Mouse (Mus musculus) limb, embryonic 14.5 days (tissue): ENCODE measurements around the gene Ces5a. TPM values are rescaled to one million over a fixed set of nuclear protein-coding genes. Genes with fewer than 3 reads are reported as not detected.
A peak's percentile ranks its signal among the peaks of the same experiment; 100 is the strongest.

Source experiments
- ATAC-seq: fragments of 200-750 bp; cut with Nextera tagmentation; 2 replicates; pipeline ENCODE4 v1.8.0; 2017; ENCODE audit warnings: low read depth, moderate number of reproducible peaks, moderate TSS enrichment; ENCODE audit not compliant: low FRiP score
- DNase-seq: peaks from one replicate; pipeline ENCODE4 v3.0.0-alpha.2; 2015; ENCODE audit warnings: low spot score
- H3K27ac ChIP-seq: fragments of 300-500 bp; sonication (generic); replicated peaks from 2 replicates; pipeline ENCODE4 v1.5.1; 2014; ENCODE audit warnings: low read depth, mild to moderate bottlenecking, low read length, moderate library complexity, mixed read lengths
- H3K27me3 ChIP-seq: fragments of 300-500 bp; sonication (generic); 2 replicates; pipeline ENCODE4 v1.6.1; 2014; ENCODE audit warnings: low read length, mixed read lengths; ENCODE audit not compliant: control insufficient read depth, insufficient read depth
- H3K36me3 ChIP-seq: fragments of 300-500 bp; sonication (generic); 2 replicates; pipeline ENCODE4 v1.6.1; 2014; ENCODE audit warnings: mild to moderate bottlenecking, low read length, moderate library complexity, mixed read lengths; ENCODE audit not compliant: control insufficient read depth, insufficient read depth
- H3K4me1 ChIP-seq: fragments of 300-500 bp; sonication (generic); 2 replicates; pipeline ENCODE4 v1.6.1; 2014; ENCODE audit warnings: antibody characterized with exemption, low read length, mixed read lengths; ENCODE audit not compliant: control insufficient read depth, insufficient read depth
- H3K4me2 ChIP-seq: fragments of 300-500 bp; sonication (generic); replicated peaks from 2 replicates; pipeline ENCODE4 v1.6.1; 2014; ENCODE audit warnings: low read depth, mild to moderate bottlenecking, low read length, moderate library complexity; ENCODE audit not compliant: severe bottlenecking
- H3K4me3 ChIP-seq: fragments of 300-500 bp; sonication (generic); replicated peaks from 2 replicates; pipeline ENCODE4 v1.5.1; 2014; ENCODE audit warnings: low read length
- H3K9ac ChIP-seq: fragments of 300-500 bp; sonication (generic); 2 replicates; pipeline ENCODE4 v1.6.1; 2014; ENCODE audit warnings: mild to moderate bottlenecking, low read depth, low read length, moderate library complexity; ENCODE audit not compliant: severe bottlenecking
- H3K9me3 ChIP-seq: fragments of 300-500 bp; sonication (generic); 2 replicates; pipeline ENCODE4 v1.6.1; 2016; ENCODE audit warnings: low read length; ENCODE audit not compliant: control insufficient read depth
- POLR2A ChIP-seq: fragments of 200-500 bp; IDR thresholded peaks from 2 replicates; pipeline ENCODE4 v1.8.0; 2012; ENCODE audit warnings: inconsistent platforms, mild to moderate bottlenecking, moderate library complexity, borderline replicate concordance; ENCODE audit not compliant: insufficient read depth, insufficient read length; ENCODE audit errors: extremely low read depth
- WGBS: fragments of 180-500 bp; shearing (Covaris S2); extraction: QIAGEN DNeasy Blood & Tissue Kit; methylation state at CpG from one replicate; pipeline ENCODE4 v1.1.7; 2014; 5-methylcytosine and 5-hydroxymethylcytosine counted together
- polyA plus RNA-seq, 2 experiments: library from polyadenylated mRNA; depleted of rRNA in 1 of 2; stranded (reverse) in 1 of 2; unstranded in 1 of 2; fragments of >200 nt; fragmentation: Nextera tagmentation in 1 of 2; extraction: Ambion mirVana in 1 of 2; gene quantifications; 2 replicates each; pipeline versions ENCODE4 v1.2.1 to v1.2.3; 2012 to 2014

Ces5a gene
- polyA plus RNA-seq, 2 experiments = 0.15 TPM; not detected in 1

GRCm38 (mm10) chr8:93562557-93563210 lies 27.1 kb upstream of the Ces5a start:
- Histone ChIP-seq H3K9ac (no peak overlapping the region), H3K4me1 (no peaks in the 10 kb centered on the region), H3K4me2 (no peak overlapping the region), H3K4me3 (no peak overlapping the region), H3K27ac (no peak overlapping the region), H3K36me3 (no peaks in the 10 kb centered on the region), H3K27me3 (no peaks in the 10 kb centered on the region), H3K9me3 (no peaks in the 10 kb centered on the region)
- WGBS = 32% methylated on average over 6 of the region's 6 CpGs
- DNase-seq (peak; percentile 25), ATAC-seq (0 out of 2 replicates have a peak, but pooled peaks have one; percentile 41)
- TF ChIP-seq POLR2A = no peak

GRCm38 (mm10) chr8:93561271-93561670 lies 25.6 kb upstream of the Ces5a start:
- whole genome bisulfite sequencing = 71% methylated on average over 3 of the region's 3 CpGs
- Histone ChIP-seq H3K9ac (no peak overlapping the region), H3K36me3 (no peaks in the 10 kb centered on the region), H3K27me3 (no peaks in the 10 kb centered on the region), H3K27ac (no peak overlapping the region), H3K4me2 (no peak overlapping the region), H3K4me3 (no peak overlapping the region), H3K9me3 (no peaks in the 10 kb centered on the region), H3K4me1 (no peaks in the 10 kb centered on the region)
- no peak for DNase-seq
- TF ChIP-seq POLR2A = no peak
- no peak for ATAC-seq

- DNase-seq = no peak
- H3K4me1 ChIP-seq = no peaks in the 10 kb centered on the region
- no peak for TF ChIP-seq POLR2A
- no peaks in the 10 kb centered on the region for H3K9me3 ChIP-seq
- H3K4me3 ChIP-seq = no peak overlapping the region
- H3K9ac ChIP-seq = no peak overlapping the region
- ATAC-seq = no peak
- no peak overlapping the region for H3K27ac ChIP-seq
- no peaks in the 10 kb centered on the region for H3K27me3 ChIP-seq
- no peaks in the 10 kb centered on the region for H3K36me3 ChIP-seq
- WGBS = 78% methylated on average over 2 of the region's 2 CpGs
- H3K4me2 ChIP-seq = no peak overlapping the region
Observed at GRCm38 (mm10) chr8:93559696-93560095, 24.1 kb upstream of the Ces5a start.

- H3K4me3 ChIP-seq = no peak overlapping the region
- ATAC-seq (no peak), DNase-seq (no peak)
- TF ChIP-seq POLR2A = no peak
- no peak overlapping the region for H3K27ac ChIP-seq
- H3K9me3 ChIP-seq = no peaks in the 10 kb centered on the region
- WGBS = 84% methylated on average over 3 of the region's 3 CpGs
- no peaks in the 10 kb centered on the region for H3K36me3 ChIP-seq
- no peaks in the 10 kb centered on the region for H3K4me1 ChIP-seq
- H3K9ac ChIP-seq = no peak overlapping the region
- H3K4me2 ChIP-seq = no peak overlapping the region
- no peaks in the 10 kb centered on the region for H3K27me3 ChIP-seq
Observed at GRCm38 (mm10) chr8:93502634-93503033, 33.0 kb downstream of the Ces5a start.

GRCm38 (mm10) chr8:93499437-93499836 lies 36.2 kb downstream of the Ces5a start:
- DNase-seq = no peak
- no peak for TF ChIP-seq POLR2A
- no peak overlapping the region for H3K27ac ChIP-seq
- no peaks in the 10 kb centered on the region for H3K36me3 ChIP-seq
- H3K9ac ChIP-seq = no peak overlapping the region
- no peak for ATAC-seq
- no peak overlapping the region for H3K4me2 ChIP-seq
- H3K27me3 ChIP-seq = no peaks in the 10 kb centered on the region
- no peaks in the 10 kb centered on the region for H3K4me1 ChIP-seq
- no peak overlapping the region for H3K4me3 ChIP-seq
- no peaks in the 10 kb centered on the region for H3K9me3 ChIP-seq
- 39% methylated on average over 9 of the region's 9 CpGs for WGBS
